In the genomic region with DNA sequence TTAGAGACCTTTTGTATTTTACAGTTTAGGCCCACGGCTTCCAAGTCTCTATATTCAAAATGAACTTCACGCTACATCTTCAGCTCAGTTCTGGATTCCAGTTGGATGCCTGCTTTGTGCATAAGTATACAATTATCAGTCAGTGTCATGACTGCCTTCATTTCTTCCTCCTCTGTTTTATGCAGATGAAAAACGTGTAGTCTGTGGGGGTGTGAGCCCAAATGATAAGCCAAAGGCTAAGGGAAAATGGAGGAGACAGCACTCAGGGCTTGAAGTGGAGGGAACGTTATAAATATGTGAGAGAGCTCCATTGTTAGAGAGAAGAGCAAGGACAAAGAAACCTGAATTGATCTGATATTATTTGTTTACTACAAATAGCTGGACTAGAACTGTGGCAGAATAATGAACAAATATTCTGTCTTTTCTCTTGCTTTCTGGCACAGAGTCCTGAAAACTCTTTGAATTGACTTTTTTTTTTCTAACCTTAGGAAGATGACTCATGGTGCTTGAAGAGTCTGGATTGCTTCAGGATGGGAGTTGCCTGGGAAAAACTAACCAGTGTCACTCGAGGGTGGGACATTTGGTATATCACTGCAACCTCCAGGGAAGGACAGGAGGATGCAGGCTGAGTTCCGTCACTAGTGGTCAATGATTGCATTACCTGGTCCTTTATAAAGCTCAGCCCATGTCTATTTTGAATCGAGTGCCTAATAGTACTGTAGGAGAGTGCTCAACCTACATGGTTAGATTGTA, we compare ENCODE assay signal across 19 mouse cellular contexts. TPM values are rescaled to one million over a fixed set of nuclear protein-coding genes. Genes with fewer than 3 reads are reported as not detected.
DNase-seq lines count a peak whose midpoint lies in the region; ATAC-seq and TF ChIP-seq lines count a peak whose summit lies in the region.
"Had no signal": no experiment of that assay in that cellular context is flagged by ENCODE, and none has a peak within 500 bp of the region (broad histone marks: within the 10 kb centered on the region; RNA-seq: fewer than 3 reads in every experiment).

No protein-coding gene starts in this region.

- no peaks in the 10 kb centered on the region for H3K27me3 ChIP-seq in kidney, embryonic 16.5 days (ENCODE audit: insufficient read depth, low read length)
- no peaks in the 10 kb centered on the region for H3K27me3 ChIP-seq in liver, postnatal 0 days (ENCODE audit: insufficient read depth, low read length)
- H3K27me3 ChIP-seq: heart, embryonic 13.5 days; neural tube, embryonic 12.5 days had no signal

- peak; percentile 29 for DNase-seq in adrenal gland, postnatal 14 days
- no peak for DNase-seq in adrenal gland, adult 8-10 months
- DNase-seq in kidney, adult 9 months = peak; percentile 31
- no peak for DNase-seq in liver, postnatal 0 days
- DNase-seq in left cerebral cortex, postnatal 25 days (ENCODE audit: low spot score in 2 of 2) = no peak
- DNase-seq in thymus, postnatal 14 days = no peak
- DNase-seq: B cell, adult 2 months; cerebellum, adult 8-10 months; kidney, adult 11 months; thymus, postnatal 36 days had no signal

- H3K27ac ChIP-seq in kidney, embryonic 16.5 days (ENCODE audit: low read length) = no peak overlapping the region
- 0 out of 2 replicates have a peak overlapping the region, but pooled peaks have one; percentile 26 for H3K27ac ChIP-seq in embryonic fibroblast, embryonic 13.5 days (ENCODE audit: insufficient read depth, low read length)
- 0 out of 2 replicates have a peak overlapping the region, but pooled peaks have one; percentile 2 for H3K27ac ChIP-seq in liver, postnatal 0 days (ENCODE audit: low read depth)
- H3K27ac ChIP-seq: heart, embryonic 13.5 days; hindbrain, embryonic 14.5 days; layer of hippocampus, adult 2 months; left cerebral cortex, adult 2 months; neural tube, embryonic 12.5 days had no signal

- intact Hi-C loops in left cerebral cortex, postnatal 25 days (cut with DNase I) = no loop called here

- no peak overlapping the region for H3K4me2 ChIP-seq in kidney, embryonic 16.5 days (replicated peaks; ENCODE audit: low read depth, low read length)
- peak overlapping the region; percentile 24 for H3K4me2 ChIP-seq in liver, postnatal 0 days (ENCODE audit: low read depth, low read length)
- H3K4me2 ChIP-seq: heart, embryonic 13.5 days; hindbrain, embryonic 14.5 days; neural tube, embryonic 12.5 days had no signal

- no peak for TF ChIP-seq POLR2A in embryonic fibroblast, embryonic 13.5 days (IDR thresholded peaks at IDR 0.05; ENCODE audit: low read depth, low read length)

- no peak for TF ChIP-seq CTCF in embryonic fibroblast, embryonic 13.5 days (IDR thresholded peaks at IDR 0.05; ENCODE audit: borderline replicate concordance, insufficient read depth, low read length)
- TF ChIP-seq CTCF in liver, postnatal 0 days (IDR thresholded peaks at IDR 0.05; ENCODE audit: low read depth) = no peak

- peaks cover 28% of the 10 kb centered on the region for H3K4me1 ChIP-seq in kidney, embryonic 16.5 days (ENCODE audit: insufficient read depth, low read length)
- H3K4me1 ChIP-seq in embryonic fibroblast, embryonic 13.5 days (ENCODE audit: control insufficient read depth, insufficient read depth, low read length) = peaks cover 15% of the 10 kb centered on the region
- peaks cover 68% of the 10 kb centered on the region for H3K4me1 ChIP-seq in liver, postnatal 0 days (ENCODE audit: insufficient read depth)

- no peak overlapping the region for H3K9ac ChIP-seq in kidney, embryonic 16.5 days (replicated peaks; ENCODE audit: low read length)
- no peak overlapping the region for H3K9ac ChIP-seq in liver, postnatal 0 days (replicated peaks)
- H3K9ac ChIP-seq: heart, embryonic 13.5 days; hindbrain, embryonic 14.5 days; neural tube, embryonic 12.5 days had no signal

- H3K36me3 ChIP-seq in kidney, embryonic 16.5 days (ENCODE audit: insufficient read depth, low read length) = peaks cover 20% of the 10 kb centered on the region
- H3K36me3 ChIP-seq in liver, postnatal 0 days (replicated peaks; ENCODE audit: insufficient read depth, low read length) = peaks cover 16% of the 10 kb centered on the region

- H3K9me3 ChIP-seq in kidney, embryonic 16.5 days (ENCODE audit: low read length) = peaks cover 19% of the 10 kb centered on the region
- no peaks in the 10 kb centered on the region for H3K9me3 ChIP-seq in liver, postnatal 0 days (ENCODE audit: low read length)

- ATAC-seq in kidney, embryonic 16.5 days (ENCODE audit: low FRiP score, low TSS enrichment) = no peak
- ATAC-seq in liver, postnatal 0 days = no peak; the same call in 1 of the 2 replicates
- ATAC-seq: activated CD4-positive, CD25-positive, alpha-beta regulatory T cell, adult 4 months; midbrain, embryonic 16.5 days had no signal

- peak; percentile 65 for TF ChIP-seq EP300 in liver, postnatal 0 days (IDR thresholded peaks at IDR 0.05; ENCODE audit: low read depth)

- WGBS in kidney, embryonic 16.5 days = 90% methylated on average over 7 of the region's 7 CpGs
- 69% methylated on average over 7 of the region's 7 CpGs for WGBS in liver, postnatal 0 days (ENCODE audit: insufficient replicate concordance)

- H3K4me3 ChIP-seq in kidney, embryonic 16.5 days (ENCODE audit: low read length) = no peak overlapping the region
- H3K4me3 ChIP-seq in embryonic fibroblast, embryonic 13.5 days (ENCODE audit: insufficient read depth, low read length) = no peak overlapping the region
- H3K4me3 ChIP-seq in liver, postnatal 0 days (ENCODE audit: low read depth, low read length) = no peak overlapping the region
- H3K4me3 ChIP-seq: heart, embryonic 13.5 days; layer of hippocampus, adult 2 months; left cerebral cortex, adult 2 months; neural tube, embryonic 12.5 days had no signal

RNA-seq across cellular contexts. Expression of gene Usp25, which starts 10.3 kb away (rescaled TPM):
- total RNA-seq in adrenal gland, postnatal 14 days (2021) = 55.8 and 56.4 TPM in 2 replicates
- 10 to 100 TPM; 42.3 to 50.7 (median 48.2) TPM for total RNA-seq in adrenal gland, adult 8-10 months (2022)
- polyA plus RNA-seq in kidney, embryonic 16.5 days (2015; fragmentation: Nextera tagmentation; extraction: Ambion mirVana) = 10.8 and 20.1 TPM in 2 replicates
- polyA plus RNA-seq in embryonic fibroblast, embryonic 13.5 days (2011; ENCODE audit: insufficient read length, low read depth, missing spikeins) = 29.7 and 31.3 TPM in 2 replicates
- 22.8 and 23.4 TPM in 2 replicates for polyA plus RNA-seq in liver, postnatal 0 days (2015; fragmentation: Nextera tagmentation; extraction: Ambion mirVana)
- 10 to 100 TPM; 29.5 to 29.7 TPM for total RNA-seq in left cerebral cortex, postnatal 25 days (2021)

Comparison
In these comparisons a context has a peak if more than half of its experiments do, and no peak if none do; other contexts are left out.
1. DNase-seq: peak in adrenal gland, postnatal 14 days (single experiment) and kidney, adult 9 months (single experiment); none in adrenal gland, adult 8-10 months (single experiment), liver, postnatal 0 days (single experiment), left cerebral cortex, postnatal 25 days (0 of 2) and thymus, postnatal 14 days (single experiment).